Mouse (Mus musculus): Measurements from ENCODE around the gene Klhl6. TPM values are rescaled to one million over a fixed set of nuclear protein-coding genes. Genes with fewer than 3 reads are reported as not detected.

Klhl6 gene
- polyA plus RNA-seq, 1 experiment from 2014 or later, result 15.3 TPM

DNA sequence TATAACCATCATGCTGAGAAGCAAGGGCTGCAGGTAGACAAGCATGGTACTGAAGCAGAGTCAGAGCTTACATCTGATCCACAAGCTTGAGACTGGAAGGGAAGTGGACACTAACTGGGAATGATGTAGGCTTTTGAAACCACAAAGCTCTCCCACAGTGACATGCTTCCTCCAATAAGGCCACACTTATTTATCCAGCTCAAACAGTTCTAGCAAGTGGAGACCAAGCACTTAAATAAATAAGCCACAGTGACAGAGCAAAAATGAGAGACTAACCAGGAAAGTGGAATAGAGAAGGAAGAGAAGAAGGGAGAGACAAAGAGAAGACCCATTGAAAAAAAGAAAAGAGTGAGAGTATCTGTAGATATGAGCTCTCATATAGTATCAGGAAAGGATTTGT lies 62.0 kb downstream of the Klhl6 start:
- ATAC-seq (replicated peaks; ENCODE audit: insufficient number of reproducible peaks, insufficient read depth, low FRiP score, low read depth), result no peak
- Histone ChIP-seq H3K27me3 (no peaks in the 10 kb centered on the region), H3K4me3 (no peak overlapping the region), H3K27ac (no peak overlapping the region), H3K4me2 (no peak overlapping the region), H3K9ac (no peak overlapping the region), H3K9me3 (replicated peaks) (no peaks in the 10 kb centered on the region), H3K4me1 (replicated peaks) (no peaks in the 10 kb centered on the region), H3K36me3 (no peaks in the 10 kb centered on the region)

GRCm38 (mm10) chr16:19918286-19918685 lies 64.6 kb downstream of the Klhl6 start:
- Histone ChIP-seq H3K9ac (no peak overlapping the region), H3K9me3 (replicated peaks) (no peaks in the 10 kb centered on the region), H3K4me2 (no peak overlapping the region), H3K27me3 (no peaks in the 10 kb centered on the region), H3K4me1 (replicated peaks) (no peaks in the 10 kb centered on the region), H3K27ac (no peak overlapping the region), H3K36me3 (no peaks in the 10 kb centered on the region), H3K4me3 (no peak overlapping the region)
- ATAC-seq (replicated peaks; ENCODE audit: insufficient number of reproducible peaks, insufficient read depth, low FRiP score, low read depth), result no peak
- whole genome bisulfite sequencing, result 83% methylated on average over 1 of the region's 1 CpGs

GRCm38 (mm10) chr16:19912582-19912981 lies 70.3 kb downstream of the Klhl6 start:
- no peaks in the 10 kb centered on the region for H3K27me3 ChIP-seq
- no peak overlapping the region for H3K27ac ChIP-seq
- H3K9me3 ChIP-seq (replicated peaks), result no peaks in the 10 kb centered on the region
- H3K36me3 ChIP-seq, result no peaks in the 10 kb centered on the region
- ATAC-seq (replicated peaks; ENCODE audit: insufficient number of reproducible peaks, insufficient read depth, low FRiP score, low read depth), result no peak
- no peaks in the 10 kb centered on the region for H3K4me1 ChIP-seq (replicated peaks)
- no peak overlapping the region for H3K4me3 ChIP-seq
- no peak overlapping the region for H3K9ac ChIP-seq
- WGBS, result 64% methylated on average over 2 of the region's 2 CpGs
- H3K4me2 ChIP-seq, result no peak overlapping the region

- Histone ChIP-seq H3K36me3 (no peaks in the 10 kb centered on the region), H3K4me2 (no peak overlapping the region), H3K27me3 (no peaks in the 10 kb centered on the region), H3K27ac (no peak overlapping the region), H3K9ac (no peak overlapping the region), H3K4me3 (no peak overlapping the region), H3K4me1 (replicated peaks) (no peaks in the 10 kb centered on the region), H3K9me3 (replicated peaks) (no peaks in the 10 kb centered on the region)
- WGBS, result 53% methylated on average over 3 of the region's 3 CpGs
- no peak for ATAC-seq (replicated peaks; ENCODE audit: insufficient number of reproducible peaks, insufficient read depth, low FRiP score, low read depth)
Measured at GRCm38 (mm10) chr16:19908291-19908690, 74.5 kb downstream of the Klhl6 start.

GRCm38 (mm10) chr16:19907103-19907502 lies 75.7 kb downstream of the Klhl6 start:
- 32% methylated on average over 2 of the region's 2 CpGs for WGBS
- H3K4me2 ChIP-seq, result no peak overlapping the region
- no peaks in the 10 kb centered on the region for H3K27me3 ChIP-seq
- H3K27ac ChIP-seq, result no peak overlapping the region
- no peaks in the 10 kb centered on the region for H3K36me3 ChIP-seq
- no peaks in the 10 kb centered on the region for H3K9me3 ChIP-seq (replicated peaks)
- H3K9ac ChIP-seq, result no peak overlapping the region
- no peaks in the 10 kb centered on the region for H3K4me1 ChIP-seq (replicated peaks)
- no peak for ATAC-seq (replicated peaks; ENCODE audit: insufficient number of reproducible peaks, insufficient read depth, low FRiP score, low read depth)
- H3K4me3 ChIP-seq, result no peak overlapping the region

- Histone ChIP-seq H3K4me3 (no peak overlapping the region), H3K4me2 (no peak overlapping the region), H3K9ac (no peak overlapping the region), H3K36me3 (no peaks in the 10 kb centered on the region), H3K4me1 (replicated peaks) (no peaks in the 10 kb centered on the region), H3K9me3 (replicated peaks) (no peaks in the 10 kb centered on the region), H3K27ac (0 out of 2 replicates have a peak overlapping the region, but pooled peaks have one; percentile 29), H3K27me3 (no peaks in the 10 kb centered on the region)
- peak; percentile 35; the same call in 1 of the 2 replicates for ATAC-seq (replicated peaks; ENCODE audit: insufficient number of reproducible peaks, insufficient read depth, low FRiP score, low read depth)
- 40% methylated on average over 2 of the region's 2 CpGs for WGBS
Measured at GRCm38 (mm10) chr16:19904734-19905479, 77.9 kb downstream of the Klhl6 start.

- Histone ChIP-seq H3K36me3 (no peaks in the 10 kb centered on the region), H3K9me3 (replicated peaks) (no peaks in the 10 kb centered on the region), H3K27me3 (no peaks in the 10 kb centered on the region), H3K4me1 (replicated peaks) (no peaks in the 10 kb centered on the region), H3K9ac (no peak overlapping the region), H3K4me2 (no peak overlapping the region), H3K4me3 (no peak overlapping the region), H3K27ac (no peak overlapping the region)
- ATAC-seq (replicated peaks; ENCODE audit: insufficient number of reproducible peaks, insufficient read depth, low FRiP score, low read depth), result no peak
- 94% methylated on average over 1 of the region's 1 CpGs for WGBS
Measured at GRCm38 (mm10) chr16:19903792-19904191, 79.0 kb downstream of the Klhl6 start.

Other genes starting within 250 kb of the Klhl6 start
- 6.9 and 8.0 TPM in 2 replicates for gene B3gnt5, start 222.8 kb downstream of the Klhl6 start, polyA plus RNA-seq (2015; fragmentation: Nextera tagmentation; extraction: Ambion mirVana)
- gene Klhl24, start 114.5 kb upstream of the Klhl6 start, polyA plus RNA-seq (2015; fragmentation: Nextera tagmentation; extraction: Ambion mirVana), result 39.4 and 45.6 TPM in 2 replicates
- gene Yeats2, start 158.0 kb upstream of the Klhl6 start, polyA plus RNA-seq (2015; fragmentation: Nextera tagmentation; extraction: Ambion mirVana), result 13.9 and 21.0 TPM in 2 replicates

All from heart, embryonic 15.5 days (tissue).